Mouse (Mus musculus) adrenal gland, postnatal 14 days (tissue): ENCODE measurements around the gene Sst. TPM values are rescaled to one million over a fixed set of nuclear protein-coding genes. Genes with fewer than 3 reads are reported as not detected.

Experiments
- DNase-seq: peaks from one replicate; pipeline ENCODE4 v3.0.0; 2021; ENCODE audit warnings: mixed read lengths
- total RNA-seq: library from RNA; stranded (reverse); gene quantifications from 2 replicates; pipeline ENCODE4 v1.2.3, GENCODE M21; 2021

Sst gene
- total RNA-seq, 1 experiment from 2014 or later: not detected

- DNase-seq: no peak
These were observed 5.7 kb downstream of the Sst start for GRCm38 (mm10) chr16:23885098-23885497.

GRCm38 (mm10) chr16:23855242-23855641 lies 35.5 kb downstream of the Sst start:
- no peak for DNase-seq

GRCm38 (mm10) chr16:23849720-23850119 lies 41.0 kb downstream of the Sst start:
- DNase-seq: no peak

- no peak for DNase-seq
These were observed 41.6 kb downstream of the Sst start for GRCm38 (mm10) chr16:23849176-23849575.

- no peak for DNase-seq
These were observed 46.1 kb downstream of the Sst start for GRCm38 (mm10) chr16:23844622-23845021.

GRCm38 (mm10) chr16:23842609-23843008 lies 48.1 kb downstream of the Sst start:
- no peak for DNase-seq

Other genes with a start within 250 kb of the Sst start
- gene Rtp2, start 41.4 kb upstream of the Sst start, total RNA-seq: not detected in 2 replicates
- gene Gm37419, start 97.5 kb upstream of the Sst start, total RNA-seq: not detected in 2 replicates
- 48.4 and 72.0 TPM in 2 replicates for gene Bcl6, start 97.9 kb upstream of the Sst start, total RNA-seq